Mouse (Mus musculus) forebrain, embryonic 16.5 days (tissue): ENCODE data around the gene Cxcl2. TPM values are rescaled to one million over a fixed set of nuclear protein-coding genes. Genes with fewer than 3 reads are reported as not detected.

Experiments
- ATAC-seq: fragments of 200-750 bp; cut with Nextera tagmentation; 2 replicates; pipeline ENCODE4 v1.8.0; 2017; ENCODE audit warnings: mild to moderate bottlenecking, moderate library complexity
- H3K27ac ChIP-seq: fragments of 300-500 bp; sonication (generic); 2 replicates; pipeline ENCODE4 v1.5.1; 2014; ENCODE audit warnings: low read length, control low read depth
- H3K27me3 ChIP-seq: fragments of 300-500 bp; sonication (generic); replicated peaks from 2 replicates; pipeline ENCODE4 v1.6.1; 2014; ENCODE audit warnings: low read length; ENCODE audit not compliant: control insufficient read depth, insufficient read depth
- H3K36me3 ChIP-seq: fragments of 300-500 bp; sonication (generic); 2 replicates; pipeline ENCODE4 v1.6.1; 2014; ENCODE audit not compliant: control insufficient read depth, insufficient read depth
- H3K4me1 ChIP-seq: fragments of 300-500 bp; sonication (generic); replicated peaks from 2 replicates; pipeline ENCODE4 v1.6.1; 2014; ENCODE audit warnings: low read length; ENCODE audit not compliant: control insufficient read depth, insufficient read depth
- H3K4me2 ChIP-seq: fragments of 300-500 bp; sonication (generic); 2 replicates; pipeline ENCODE4 v1.6.1; 2014; ENCODE audit warnings: mild to moderate bottlenecking, low read length, control low read depth
- H3K4me3 ChIP-seq: fragments of 300-500 bp; sonication (generic); replicated peaks from 2 replicates; pipeline ENCODE4 v1.5.1; 2014; ENCODE audit warnings: mild to moderate bottlenecking, low read length, control low read depth
- H3K9ac ChIP-seq: fragments of 300-500 bp; sonication (generic); replicated peaks from 2 replicates; pipeline ENCODE4 v1.6.1; 2014; ENCODE audit warnings: low read depth, low read length, control low read depth
- H3K9me3 ChIP-seq: fragments of 300-500 bp; sonication (generic); 2 replicates; pipeline ENCODE4 v1.6.1; 2016; ENCODE audit warnings: low read length; ENCODE audit not compliant: control insufficient read depth
- WGBS: fragments of 180-500 bp; shearing (Covaris S2); extraction: QIAGEN DNeasy Blood & Tissue Kit; methylation state at CpG from one replicate; pipeline ENCODE4 v1.1.7; 2014; 5-methylcytosine and 5-hydroxymethylcytosine counted together
- polyA plus RNA-seq: library from polyadenylated mRNA; unstranded; fragments of >200 nt; fragmentation: Nextera tagmentation; extraction: Ambion mirVana; gene quantifications from 2 replicates; pipeline ENCODE4 v1.2.1, GENCODE M21; 2015

Cxcl2 gene
- polyA plus RNA-seq, 1 experiment from 2014 or later: not detected

GRCm38 (mm10) chr5:90952731-90953481 lies 49.2 kb downstream of the Cxcl2 start:
- H3K9ac ChIP-seq: no peak overlapping the region
- H3K9me3 ChIP-seq: no peaks in the 10 kb centered on the region
- no peaks in the 10 kb centered on the region for H3K27me3 ChIP-seq
- no peaks in the 10 kb centered on the region for H3K4me1 ChIP-seq
- ATAC-seq: no peak
- no peak overlapping the region for H3K4me3 ChIP-seq
- peaks cover 4% of the 10 kb centered on the region; the same call in 1 of the 2 replicates for H3K36me3 ChIP-seq
- WGBS: 87% methylated on average over 8 of the region's 8 CpGs
- H3K27ac ChIP-seq: no peak overlapping the region
- H3K4me2 ChIP-seq: no peak overlapping the region

Other genes starting within 250 kb of the Cxcl2 start
- 0.12 and 0.14 TPM in 2 replicates for gene Cxcl5, start 144.5 kb upstream of the Cxcl2 start, polyA plus RNA-seq
- 0.79 and 1.4 TPM in 2 replicates for gene Ppbp, start 135.4 kb upstream of the Cxcl2 start, polyA plus RNA-seq
- gene Pf4, start 131.4 kb upstream of the Cxcl2 start, polyA plus RNA-seq: 27.8 and 43.3 TPM in 2 replicates
- 0.28 TPM in 1 of 2 replicates, not detected in the other for gene Cxcl3, start 117.8 kb upstream of the Cxcl2 start, polyA plus RNA-seq
- not detected in 2 replicates for gene Cxcl15, start 109.3 kb upstream of the Cxcl2 start, polyA plus RNA-seq
- 0.17 TPM in 1 of 2 replicates, not detected in the other for gene Cxcl1, start 12.6 kb upstream of the Cxcl2 start, polyA plus RNA-seq
- 58.7 and 62.8 TPM in 2 replicates for gene Mthfd2l, start 27.2 kb downstream of the Cxcl2 start, polyA plus RNA-seq
- gene Epgn, start 123.6 kb downstream of the Cxcl2 start, polyA plus RNA-seq: 0.31 TPM in 1 of 2 replicates, not detected in the other
- gene Ereg, start 170.8 kb downstream of the Cxcl2 start, polyA plus RNA-seq: not detected in 2 replicates
- not detected in 2 replicates for gene Areg, start 235.7 kb downstream of the Cxcl2 start, polyA plus RNA-seq